Mouse (Mus musculus): ENCODE results near the gene C2.
A peak's percentile ranks its signal among the peaks of the same experiment; 100 is the strongest.
"Not testable (repeated sequence)": the region's sequence is repeated elsewhere in the genome, so short reads cannot be mapped to it uniquely, and the experiment has no call there.

C2 gene

GRCm38 (mm10) chr17:34830776-34831175 is 67.3 kb downstream of the C2 start:
- DNase-seq (ENCODE audit: low spot score): not testable (repeated sequence)

GRCm38 (mm10) chr17:34814818-34815370 is 83.2 kb downstream of the C2 start:
- DNase-seq (ENCODE audit: low spot score): no peak

GRCm38 (mm10) chr17:34813747-34814146 is 84.3 kb downstream of the C2 start:
- DNase-seq (ENCODE audit: low spot score): peak; percentile 27

Measured in c-Kit-positive CD71-positive TER-119-positive erythroid progenitor cells, embryonic 14.5 days (primary cell).